Mouse (Mus musculus): ENCODE measurements around the gene Ppm1k. TPM values are rescaled to one million over a fixed set of nuclear protein-coding genes. Genes with fewer than 3 reads are reported as not detected.

Ppm1k gene
- polyA plus RNA-seq, 1 experiment from 2014 or later = 5.3 TPM

Other genes with a start within 250 kb of the Ppm1k start
- not detected in 2 replicates for gene Vmn1r16, start 206.0 kb downstream of the Ppm1k start, polyA plus RNA-seq (2015; fragmentation: Nextera tagmentation; extraction: Ambion mirVana)
- not detected in 2 replicates for gene Vmn1r17, start 171.7 kb downstream of the Ppm1k start, polyA plus RNA-seq (2015; fragmentation: Nextera tagmentation; extraction: Ambion mirVana)
- not detected in 2 replicates for gene Vmn1r18, start 139.7 kb downstream of the Ppm1k start, polyA plus RNA-seq (2015; fragmentation: Nextera tagmentation; extraction: Ambion mirVana)
- not detected in 2 replicates for gene Vmn1r19, start 131.7 kb downstream of the Ppm1k start, polyA plus RNA-seq (2015; fragmentation: Nextera tagmentation; extraction: Ambion mirVana)
- 0.04 TPM in 1 of 2 replicates, not detected in the other for gene Vmn1r20, start 106.5 kb downstream of the Ppm1k start, polyA plus RNA-seq (2015; fragmentation: Nextera tagmentation; extraction: Ambion mirVana)
- gene Herc6, start 45.5 kb upstream of the Ppm1k start, polyA plus RNA-seq (2015; fragmentation: Nextera tagmentation; extraction: Ambion mirVana) = 1.7 and 3.0 TPM in 2 replicates
- gene Pyurf, start 156.6 kb upstream of the Ppm1k start, polyA plus RNA-seq (2015; fragmentation: Nextera tagmentation; extraction: Ambion mirVana) = 17.3 and 18.4 TPM in 2 replicates
- 20.4 and 21.8 TPM in 2 replicates for gene Lancl2, start 167.1 kb upstream of the Ppm1k start, polyA plus RNA-seq (2015; fragmentation: Nextera tagmentation; extraction: Ambion mirVana)